Mouse (Mus musculus) C2C12 (cell line): ENCODE results near the gene Ndufs3.

ENCODE experiments used
- CEBPB ChIP-seq: IDR thresholded peaks from one replicate; pipeline ENCODE4 v1.6.1; 2011; ENCODE audit warnings: low read depth, mild to moderate bottlenecking, control low read depth, moderate library complexity
- CTCF ChIP-seq: IDR thresholded peaks from one replicate; pipeline ENCODE4 v1.5.1; 2011; ENCODE audit not compliant: control insufficient read depth, insufficient read depth, insufficient read length
- MAX ChIP-seq: IDR thresholded peaks from one replicate; pipeline ENCODE4 v1.6.1; 2011; ENCODE audit warnings: mild to moderate bottlenecking, control low read depth
- MYOD1 ChIP-seq: IDR thresholded peaks from one replicate; pipeline ENCODE4 v1.6.1; 2011; ENCODE audit warnings: low read depth; ENCODE audit not compliant: control insufficient read depth, insufficient read length
- MYOG ChIP-seq: IDR thresholded peaks from one replicate; pipeline ENCODE4 v1.6.1; 2011; ENCODE audit not compliant: control insufficient read depth, insufficient read length; ENCODE audit errors: extremely low read depth
- USF1 ChIP-seq: IDR thresholded peaks from one replicate; pipeline ENCODE4 v1.6.1; 2011; ENCODE audit warnings: low read depth, mild to moderate bottlenecking, control low read depth, moderate library complexity

DNA sequence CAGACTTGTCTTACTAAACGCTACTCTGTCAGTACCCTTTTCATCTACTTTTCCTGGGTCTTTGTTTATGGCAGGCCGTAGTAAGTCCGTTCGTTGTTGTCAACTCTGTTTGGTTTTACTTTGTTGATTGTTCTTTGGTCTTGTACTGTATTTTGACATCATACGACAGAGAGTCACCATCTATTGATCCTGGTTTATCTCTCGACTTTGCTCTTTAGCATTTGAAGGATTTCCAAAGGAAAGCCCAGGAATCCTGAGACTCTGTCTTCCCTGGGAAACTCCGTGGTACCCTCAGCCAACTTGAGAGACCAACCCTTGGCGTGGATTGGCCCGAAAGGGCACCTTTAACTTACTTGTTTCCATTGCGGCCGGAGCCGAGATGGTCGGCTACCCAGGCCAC lies 23.9 kb upstream of the Ndufs3 start:
- TF ChIP-seq MYOD1 (no peak), CTCF (no peak), MYOG (no peak), USF1 (no peak), CEBPB (no peak), MAX (no peak)
